Mouse (Mus musculus) neural tube, embryonic 12.5 days (tissue): ENCODE measurements around the gene R3hdm2. TPM values are rescaled to one million over a fixed set of nuclear protein-coding genes. Genes with fewer than 3 reads are reported as not detected.

Experiments used
- ATAC-seq: fragments of 200-750 bp; cut with Nextera tagmentation; 2 replicates; pipeline ENCODE4 v1.8.0; 2017; ENCODE audit warnings: low read depth, mild to moderate bottlenecking, moderate TSS enrichment, moderate library complexity; ENCODE audit not compliant: low FRiP score
- H3K27ac ChIP-seq: fragments of 300-500 bp; sonication (generic); 2 replicates; pipeline ENCODE4 v1.5.1; 2016
- H3K27me3 ChIP-seq: fragments of 300-500 bp; sonication (generic); replicated peaks from 2 replicates; pipeline ENCODE4 v1.6.1; 2016; ENCODE audit warnings: mild to moderate bottlenecking
- H3K36me3 ChIP-seq: fragments of 300-500 bp; sonication (generic); 2 replicates; pipeline ENCODE4 v1.6.1; 2016; ENCODE audit warnings: mild to moderate bottlenecking
- H3K4me1 ChIP-seq: fragments of 300-500 bp; sonication (generic); 2 replicates; pipeline ENCODE4 v1.6.1; 2016
- H3K4me2 ChIP-seq: fragments of 300-500 bp; sonication (generic); replicated peaks from 2 replicates; pipeline ENCODE4 v1.6.1; 2016; ENCODE audit warnings: mild to moderate bottlenecking
- H3K4me3 ChIP-seq: fragments of 300-500 bp; sonication (generic); 2 replicates; pipeline ENCODE4 v1.5.1; 2016
- H3K9ac ChIP-seq: fragments of 300-500 bp; sonication (generic); 2 replicates; pipeline ENCODE4 v1.6.1; 2016; ENCODE audit warnings: mild to moderate bottlenecking
- H3K9me3 ChIP-seq: fragments of 300-500 bp; sonication (generic); 2 replicates; pipeline ENCODE4 v1.6.1; 2016; ENCODE audit warnings: mild to moderate bottlenecking
- WGBS: fragments of 180-500 bp; shearing (Covaris S2); methylation state at CpG from one replicate; pipeline ENCODE4 v1.1.7; 2016; 5-methylcytosine and 5-hydroxymethylcytosine counted together
- polyA plus RNA-seq: library from polyadenylated mRNA; unstranded; fragments of >200 nt; fragmentation: Nextera tagmentation; extraction: Ambion mirVana; gene quantifications from 2 replicates; pipeline ENCODE4 v1.2.1, GENCODE M21; 2016

R3hdm2 gene
- polyA plus RNA-seq, 1 experiment from 2014 or later, result 33.9 TPM

- Histone ChIP-seq H3K9ac (no peak overlapping the region), H3K4me2 (no peak overlapping the region), H3K36me3 (no peaks in the 10 kb centered on the region), H3K27ac (no peak overlapping the region), H3K4me1 (peaks cover 2% of the 10 kb centered on the region; the same call in 1 of the 2 replicates), H3K27me3 (0 out of 2 replicates have a peak, but pooled peaks cover 5% of the 10 kb centered on the region), H3K4me3 (no peak overlapping the region), H3K9me3 (no peaks in the 10 kb centered on the region)
- WGBS, result 52% methylated on average over 10 of the region's 10 CpGs
- no peak for ATAC-seq
Observed at GRCm38 (mm10) chr10:127355336-127355735, 24.8 kb upstream of the R3hdm2 start.

DNA sequence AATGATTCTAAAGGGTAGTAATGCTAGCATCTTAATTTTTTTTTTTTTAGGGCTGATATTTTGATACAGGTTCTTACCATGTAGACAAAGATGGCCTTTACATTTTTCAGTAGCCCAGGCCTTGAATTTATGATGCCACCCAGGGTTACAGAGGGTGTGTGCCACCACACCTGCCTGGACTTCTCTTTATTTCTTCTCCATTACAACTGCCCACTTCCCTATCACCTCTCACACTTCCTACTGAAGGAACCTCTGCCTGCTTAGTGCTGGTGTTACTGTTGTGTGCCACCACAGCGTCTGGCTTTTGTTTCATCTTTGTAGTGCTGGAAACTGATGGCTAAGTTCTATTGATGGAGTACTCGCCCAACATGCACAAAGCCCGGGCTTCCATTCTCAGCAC lies 19.4 kb upstream of the R3hdm2 start:
- no peaks in the 10 kb centered on the region for H3K27me3 ChIP-seq
- no peaks in the 10 kb centered on the region for H3K4me1 ChIP-seq
- no peak overlapping the region for H3K27ac ChIP-seq
- 79% methylated on average over 3 of the region's 3 CpGs for WGBS
- ATAC-seq, result no peak
- H3K4me3 ChIP-seq, result no peak overlapping the region
- H3K9me3 ChIP-seq, result no peaks in the 10 kb centered on the region
- no peaks in the 10 kb centered on the region for H3K36me3 ChIP-seq
- no peak overlapping the region for H3K9ac ChIP-seq
- H3K4me2 ChIP-seq, result no peak overlapping the region

DNA sequence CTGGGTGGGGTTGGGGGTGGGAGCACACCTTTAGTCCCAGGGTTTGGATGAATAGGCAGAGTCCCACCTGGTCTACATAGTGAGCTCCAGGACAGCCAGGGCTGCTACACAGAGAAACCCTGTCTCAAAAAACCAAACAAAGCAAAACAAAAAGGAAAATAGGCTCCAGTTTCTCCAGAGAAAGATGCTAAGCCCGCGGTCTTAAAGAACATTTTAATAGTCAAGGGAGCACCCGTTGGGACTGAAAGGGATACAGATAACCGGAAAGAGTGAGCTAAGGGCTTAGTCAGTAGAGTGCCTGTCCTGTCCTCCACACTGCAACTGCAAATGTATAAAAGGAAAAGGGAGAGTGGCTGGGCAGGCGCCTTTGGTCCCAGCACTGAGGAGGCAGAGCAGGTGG lies 13.0 kb upstream of the R3hdm2 start:
- WGBS, result 75% methylated on average over 5 of the region's 5 CpGs
- H3K27ac ChIP-seq, result no peak overlapping the region
- H3K9me3 ChIP-seq, result no peaks in the 10 kb centered on the region
- no peaks in the 10 kb centered on the region for H3K4me1 ChIP-seq
- H3K36me3 ChIP-seq, result no peaks in the 10 kb centered on the region
- no peak overlapping the region for H3K4me3 ChIP-seq
- H3K27me3 ChIP-seq, result no peaks in the 10 kb centered on the region
- no peak overlapping the region for H3K9ac ChIP-seq
- H3K4me2 ChIP-seq, result no peak overlapping the region
- ATAC-seq, result no peak

DNA sequence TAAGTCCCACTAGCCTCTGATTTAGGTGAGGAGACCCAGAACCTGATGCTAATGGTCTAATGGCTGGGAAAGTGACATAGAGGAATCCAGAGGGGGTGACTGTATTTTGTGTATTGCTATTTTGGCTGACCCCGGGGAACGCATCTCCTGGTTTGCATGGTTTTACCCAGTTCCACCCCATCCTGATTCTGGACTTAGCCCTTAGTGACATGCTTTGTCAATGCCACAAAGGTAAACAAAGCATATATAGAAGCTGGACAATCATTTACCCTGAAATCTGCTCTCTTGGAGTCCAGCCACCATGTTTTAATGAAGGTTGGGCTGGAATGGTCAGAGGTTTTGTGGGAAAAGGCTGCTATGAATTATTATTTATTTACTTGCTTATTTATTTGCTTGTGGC lies 11.9 kb upstream of the R3hdm2 start:
- no peaks in the 10 kb centered on the region for H3K9me3 ChIP-seq
- H3K27me3 ChIP-seq, result no peaks in the 10 kb centered on the region
- H3K4me2 ChIP-seq, result no peak overlapping the region
- H3K27ac ChIP-seq, result no peak overlapping the region
- 75% methylated on average over 2 of the region's 2 CpGs for WGBS
- no peaks in the 10 kb centered on the region for H3K4me1 ChIP-seq
- H3K4me3 ChIP-seq, result no peak overlapping the region
- H3K9ac ChIP-seq, result no peak overlapping the region
- no peak for ATAC-seq
- H3K36me3 ChIP-seq, result no peaks in the 10 kb centered on the region

DNA sequence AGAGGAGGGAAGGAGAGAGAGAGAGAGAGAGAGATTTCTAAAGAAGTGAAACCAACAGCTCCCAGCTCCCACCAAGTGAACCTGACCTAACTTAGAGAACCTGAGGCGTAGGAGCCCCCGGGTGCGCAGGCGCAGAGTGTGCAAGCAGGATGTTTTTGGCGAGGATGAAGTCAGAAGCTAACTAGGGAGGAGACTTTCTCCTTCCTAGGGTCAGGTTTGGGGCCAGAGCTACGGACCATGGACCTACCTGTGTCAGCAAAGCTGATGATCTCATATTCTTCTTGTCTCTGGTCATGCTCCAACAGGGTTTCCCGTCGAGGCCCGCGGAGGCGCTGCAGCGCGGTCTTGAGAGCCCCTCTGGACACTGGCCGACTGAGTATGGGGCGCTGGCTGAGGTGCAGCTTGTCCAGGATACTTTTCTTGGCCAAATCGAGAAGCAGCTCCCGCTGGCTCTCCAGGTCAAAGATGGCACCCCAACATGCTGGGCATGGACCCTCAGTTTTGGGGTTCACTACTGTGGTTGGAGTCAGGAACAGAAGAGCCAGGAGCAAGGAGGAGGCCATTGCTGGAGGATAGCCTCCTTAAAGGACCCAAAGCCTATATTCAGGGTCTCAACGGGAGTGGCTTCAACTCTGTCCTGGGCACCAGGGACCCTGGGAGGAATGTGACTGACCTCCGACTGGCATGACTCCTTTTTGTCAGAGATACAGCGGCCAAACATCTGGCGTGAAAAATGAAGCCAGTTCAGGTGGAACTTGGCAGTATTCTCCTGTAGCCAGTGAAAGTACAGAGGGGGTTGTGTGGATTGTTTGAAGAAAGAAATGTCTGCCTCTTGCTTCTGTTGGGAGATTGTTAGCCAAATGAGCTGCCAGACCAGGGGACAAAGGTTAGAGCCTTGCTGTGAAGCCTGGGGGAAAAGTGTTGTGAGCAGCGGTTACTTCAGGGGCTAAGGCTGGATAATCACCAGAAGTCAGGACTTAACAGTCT lies 10.0 kb upstream of the R3hdm2 start, which contains the start of gene Inhbc:
Inhbc (minus strand) TSS at position 598 of the 987 bp plus-strand sequence.
- Histone ChIP-seq H3K9me3 (no peaks in the 10 kb centered on the region), H3K4me2 (no peak within 1 kb of the TSS), H3K4me1 (no peaks in the 10 kb centered on the region), H3K36me3 (no peaks in the 10 kb centered on the region), H3K27ac (no peak within 1 kb of the TSS), H3K27me3 (no peaks in the 10 kb centered on the region), H3K4me3 (no peak within 1 kb of the TSS), H3K9ac (no peak within 1 kb of the TSS)
- 81% methylated on average over 22 of the region's 22 CpGs for WGBS
- no peak for ATAC-seq

DNA sequence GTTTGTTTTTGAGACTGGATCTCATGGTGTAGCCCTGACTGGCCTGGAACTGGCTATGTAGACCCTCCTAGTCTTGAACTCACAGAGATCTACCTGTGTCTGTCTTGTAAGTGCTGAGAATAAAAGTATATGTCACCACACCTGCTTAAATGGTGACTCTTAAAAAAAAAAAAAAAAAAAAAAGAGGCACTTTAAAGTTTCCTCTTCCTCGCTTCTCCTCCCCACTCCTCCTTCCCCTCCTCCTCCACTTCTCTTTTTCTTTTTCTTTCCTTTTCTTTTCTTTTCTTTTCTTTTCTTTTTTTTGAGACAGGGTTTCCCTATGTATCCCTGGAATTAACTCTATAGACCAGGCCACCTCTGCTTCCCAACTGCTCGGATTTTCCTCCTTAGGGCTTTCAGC lies 9.1 kb upstream of the R3hdm2 start:
- no peaks in the 10 kb centered on the region for H3K27me3 ChIP-seq
- H3K36me3 ChIP-seq, result no peaks in the 10 kb centered on the region
- H3K4me2 ChIP-seq, result no peak overlapping the region
- no peaks in the 10 kb centered on the region for H3K4me1 ChIP-seq
- WGBS, result 73% methylated on average over 2 of the region's 2 CpGs
- H3K27ac ChIP-seq, result no peak overlapping the region
- no peak overlapping the region for H3K4me3 ChIP-seq
- H3K9me3 ChIP-seq, result no peaks in the 10 kb centered on the region
- no peak overlapping the region for H3K9ac ChIP-seq
- ATAC-seq, result no peak

- Histone ChIP-seq H3K9me3 (no peaks in the 10 kb centered on the region), H3K4me2 (no peak overlapping the region), H3K4me1 (peaks cover 10% of the 10 kb centered on the region), H3K9ac (no peak overlapping the region), H3K27ac (no peak overlapping the region), H3K27me3 (no peaks in the 10 kb centered on the region), H3K36me3 (no peaks in the 10 kb centered on the region), H3K4me3 (no peak overlapping the region)
- WGBS, result 77% methylated on average over 3 of the region's 3 CpGs
- no peak for ATAC-seq
Observed at GRCm38 (mm10) chr10:127377700-127378099, 2.4 kb upstream of the R3hdm2 start.

DNA sequence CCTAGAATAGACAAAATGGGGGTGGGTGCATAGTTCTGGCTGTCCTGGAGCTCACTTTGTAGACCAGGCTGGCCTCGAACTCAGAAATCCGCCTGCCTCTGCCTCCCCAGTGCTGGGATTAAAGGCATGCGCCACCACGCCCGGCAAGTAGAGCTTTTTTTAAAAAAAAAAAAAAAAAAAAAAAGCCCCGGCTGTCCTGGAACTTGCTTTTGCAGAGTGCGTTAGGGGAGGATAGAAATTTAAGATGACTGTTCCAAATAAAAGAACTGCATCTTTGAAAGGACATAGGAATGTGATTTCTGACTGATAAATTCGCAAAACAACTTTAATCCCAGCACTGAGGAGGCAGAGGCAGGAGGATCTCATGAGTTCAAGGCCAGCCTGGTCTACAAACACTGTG lies 473 bp upstream of the R3hdm2 start:
- Histone ChIP-seq H3K27me3 (no peaks in the 10 kb centered on the region), H3K36me3 (no peaks in the 10 kb centered on the region), H3K27ac (0 out of 2 replicates have a peak overlapping the region, but pooled peaks have one; percentile 87), H3K4me1 (peaks cover 17% of the 10 kb centered on the region), H3K9ac (peak overlapping the region; percentile 70), H3K4me3 (peak overlapping the region; percentile 62), H3K4me2 (peak overlapping the region; percentile 62), H3K9me3 (no peaks in the 10 kb centered on the region)
- WGBS, result 80% methylated on average over 8 of the region's 8 CpGs
- no peak for ATAC-seq

DNA sequence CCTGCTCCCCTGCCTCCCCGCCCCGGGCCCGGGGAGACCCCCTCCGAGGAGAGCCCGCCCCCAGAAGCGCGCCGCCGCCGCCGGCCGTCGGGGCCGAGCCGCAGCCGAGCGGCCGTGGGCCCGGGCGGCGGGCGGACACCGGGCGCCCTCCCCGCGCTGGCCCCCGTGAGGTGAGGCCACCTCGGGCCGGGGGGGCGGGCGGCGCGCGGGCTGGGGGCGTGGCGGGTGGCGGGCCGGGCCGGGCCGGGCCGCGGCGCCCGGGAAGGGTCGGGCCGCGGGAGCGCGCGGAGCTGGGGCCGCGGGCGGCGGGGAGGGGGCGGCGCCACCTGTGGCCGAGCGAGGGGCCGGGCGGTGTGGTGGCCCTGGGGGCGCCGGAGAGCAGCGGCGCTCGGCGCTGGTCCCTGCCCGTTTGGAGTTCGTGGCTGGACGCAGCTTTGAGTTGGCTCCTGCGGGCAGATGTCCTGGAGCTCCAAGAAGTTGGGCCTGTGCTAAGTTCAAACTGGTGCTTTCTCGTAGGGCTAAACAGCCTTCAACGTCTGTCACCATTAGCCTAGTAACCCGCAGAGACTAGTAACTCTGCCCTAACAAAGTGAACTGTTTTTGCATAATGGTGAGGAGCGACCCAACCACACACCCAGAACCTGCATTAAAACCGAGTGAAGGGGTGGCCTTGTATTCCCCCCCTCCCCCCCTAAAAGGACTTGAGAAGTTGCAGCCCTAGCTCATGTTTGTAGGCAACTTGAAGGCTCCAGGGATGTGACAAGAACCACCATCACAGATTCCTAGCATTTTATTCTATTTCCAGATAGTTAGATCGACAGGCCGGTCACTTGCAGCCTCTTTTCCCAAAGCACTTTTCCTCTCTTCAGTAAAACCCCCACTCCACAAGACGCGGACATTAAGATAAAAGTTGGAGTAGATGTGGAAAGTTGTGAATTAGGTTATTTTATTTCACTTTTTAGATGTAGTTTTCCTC lies 928 bp downstream of the R3hdm2 start:
- Histone ChIP-seq H3K9me3 (no peaks in the 10 kb centered on the region), H3K4me1 (peaks cover 20% of the 10 kb centered on the region), H3K27ac (peak overlapping the region; percentile 87), H3K4me3 (peak overlapping the region; percentile 62), H3K4me2 (peak overlapping the region; percentile 73), H3K36me3 (no peaks in the 10 kb centered on the region), H3K27me3 (no peaks in the 10 kb centered on the region), H3K9ac (peak overlapping the region; percentile 70)
- ATAC-seq, result peak; percentile 70
- WGBS, result 2% methylated on average over 51 of the region's 79 CpGs

DNA sequence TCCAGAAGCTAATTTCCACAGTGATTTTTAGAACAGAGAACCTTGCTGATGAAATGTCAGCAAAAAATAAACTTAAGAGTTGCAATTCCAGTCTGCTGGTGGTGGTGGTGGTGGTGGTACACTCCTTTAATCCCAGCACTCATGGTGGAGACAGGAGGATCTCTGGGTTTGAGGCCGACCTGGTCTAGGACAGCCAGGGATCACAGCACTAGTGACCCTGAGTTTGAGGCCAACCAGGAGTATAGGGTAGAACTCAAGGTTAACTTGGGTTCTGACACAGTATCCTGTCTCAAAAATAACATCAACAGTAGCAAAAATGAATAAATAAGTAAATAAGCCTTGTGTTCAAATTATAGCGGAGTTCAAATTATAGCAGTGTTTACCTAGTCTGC lies 1.6 kb downstream of the R3hdm2 start:
- no peak overlapping the region for H3K27ac ChIP-seq
- no peak for ATAC-seq

DNA sequence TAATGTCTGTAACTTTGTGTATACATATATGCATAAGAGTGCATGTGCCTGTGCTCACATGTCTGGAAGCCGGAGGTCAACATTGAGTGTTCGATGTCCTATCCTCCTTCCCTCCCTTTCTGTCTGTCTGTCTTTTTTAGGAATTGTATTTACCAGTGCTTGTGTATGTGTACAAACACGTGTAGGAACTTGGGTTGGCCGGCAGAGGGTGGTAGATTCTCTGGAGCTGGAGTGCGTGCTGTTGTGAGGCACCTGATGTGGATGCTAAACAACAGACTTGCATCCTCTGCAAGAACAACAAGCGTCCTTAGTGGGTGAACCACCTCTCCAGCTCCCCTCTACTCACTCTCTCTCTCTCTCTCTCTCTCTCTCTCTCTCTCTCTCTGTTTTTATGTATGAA lies 11.6 kb downstream of the R3hdm2 start:
- no peaks in the 10 kb centered on the region for H3K27me3 ChIP-seq
- H3K4me2 ChIP-seq, result no peak overlapping the region
- no peaks in the 10 kb centered on the region for H3K9me3 ChIP-seq
- no peak overlapping the region for H3K9ac ChIP-seq
- 87% methylated on average over 6 of the region's 6 CpGs for WGBS
- no peak overlapping the region for H3K27ac ChIP-seq
- peaks cover 12% of the 10 kb centered on the region; the same call in 1 of the 2 replicates for H3K36me3 ChIP-seq
- H3K4me3 ChIP-seq, result no peak overlapping the region
- ATAC-seq, result no peak
- H3K4me1 ChIP-seq, result no peaks in the 10 kb centered on the region

More for the DNA sequence above, 1.6 kb downstream of the R3hdm2 start:
- Histone ChIP-seq H3K9ac (peak overlapping the region; percentile 10; the same call in 1 of the 2 replicates), H3K36me3 (no peaks in the 10 kb centered on the region), H3K27me3 (no peaks in the 10 kb centered on the region), H3K4me3 (peak overlapping the region; percentile 62), H3K4me2 (peak overlapping the region; percentile 73), H3K4me1 (peaks cover 20% of the 10 kb centered on the region), H3K9me3 (no peaks in the 10 kb centered on the region)
- WGBS, result 62% methylated on average over 2 of the region's 2 CpGs

DNA sequence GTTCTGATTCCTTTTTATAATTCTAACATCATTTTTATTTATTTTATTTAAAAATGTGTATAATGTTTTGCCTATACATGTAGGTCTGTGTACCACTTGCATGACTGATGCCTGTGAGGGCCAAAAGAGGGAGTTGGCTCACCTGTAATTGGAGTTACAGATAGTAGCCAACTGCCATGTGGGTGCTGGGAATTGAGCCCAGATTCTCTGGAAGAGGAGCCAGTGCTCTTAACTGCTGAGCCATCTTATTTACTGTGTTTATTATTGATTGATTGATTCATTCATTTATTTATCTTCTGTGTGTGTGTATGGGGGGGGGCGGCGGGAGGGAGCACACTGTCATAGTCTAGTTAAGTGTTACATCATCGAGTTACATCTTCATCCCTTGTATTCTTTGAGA lies 24.6 kb downstream of the R3hdm2 start:
- Histone ChIP-seq H3K4me1 (no peaks in the 10 kb centered on the region), H3K9me3 (no peaks in the 10 kb centered on the region), H3K4me3 (no peak overlapping the region), H3K36me3 (peaks cover 24% of the 10 kb centered on the region), H3K4me2 (no peak overlapping the region), H3K27me3 (no peaks in the 10 kb centered on the region), H3K27ac (no peak overlapping the region), H3K9ac (no peak overlapping the region)
- WGBS, result 98% methylated on average over 3 of the region's 3 CpGs
- no peak for ATAC-seq
